Mouse (Mus musculus): Measurements from ENCODE around the gene Aqp9.

DNA sequence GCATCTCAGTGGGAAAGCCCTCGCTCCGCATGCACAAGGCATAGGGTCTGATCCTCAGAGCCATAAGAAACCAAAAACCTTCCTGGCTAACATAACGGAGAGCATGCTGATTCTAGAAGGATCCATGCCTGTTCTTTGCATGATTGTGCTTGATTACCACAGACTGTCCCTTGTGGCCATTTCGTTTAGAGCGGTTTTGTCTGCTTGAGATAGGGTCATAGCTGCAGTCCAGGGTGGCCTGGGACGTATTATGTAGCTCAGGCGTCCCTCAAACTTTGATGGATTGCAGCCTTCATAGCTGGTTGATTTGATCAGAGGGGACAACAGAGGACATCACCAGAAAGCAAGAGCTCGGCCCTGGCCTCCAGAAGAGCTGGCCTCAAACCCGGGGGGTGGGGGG lies 47.6 kb downstream of the Aqp9 start:
- TF ChIP-seq CTCF (IDR thresholded peaks at IDR 0.05; ENCODE audit: low read depth) (no peak), EP300 (IDR thresholded peaks at IDR 0.05; ENCODE audit: low read depth) (no peak)
